Mouse (Mus musculus) kidney, postnatal 14 days (tissue): ENCODE measurements around the gene Olfr1412.

Source experiments
- DNase-seq: peaks from one replicate; pipeline ENCODE4 v3.0.0; 2022; ENCODE audit warnings: mixed read lengths

Olfr1412 gene

GRCm38 (mm10) chr1:92585479-92585878 lies at the start of gene Olfr1412:
Gene Olfr1412 (plus strand): TSS chr1:92585779.
- no peak for DNase-seq

GRCm38 (mm10) chr1:92536972-92537371 lies 48.6 kb upstream of the Olfr1412 start:
- DNase-seq, result no peak

- no peak for DNase-seq
These were observed 46.5 kb upstream of the Olfr1412 start for GRCm38 (mm10) chr1:92539071-92539470.

- no peak for DNase-seq
These were observed 39.6 kb upstream of the Olfr1412 start for GRCm38 (mm10) chr1:92545929-92546328.

GRCm38 (mm10) chr1:92571022-92571421 lies 14.6 kb upstream of the Olfr1412 start, which contains the start of gene Olfr1413:
Gene Olfr1413 (plus strand): TSS chr1:92571322.
- no peak for DNase-seq

GRCm38 (mm10) chr1:92594111-92594510 lies 8.5 kb downstream of the Olfr1412 start, which contains the start of gene Olfr1411:
Gene Olfr1411 (plus strand): TSS chr1:92594411.
- no peak for DNase-seq

- no peak for DNase-seq
These were observed 10.4 kb downstream of the Olfr1412 start for GRCm38 (mm10) chr1:92596019-92596418.

- no peak for DNase-seq
These were observed 19.9 kb downstream of the Olfr1412 start, which contains the start of gene Olfr1410 for GRCm38 (mm10) chr1:92605482-92605881. Gene Olfr1410 (plus strand): TSS chr1:92605782.

- DNase-seq, result no peak
These were observed 22.1 kb downstream of the Olfr1412 start for GRCm38 (mm10) chr1:92607711-92608110.

GRCm38 (mm10) chr1:92611008-92611407 lies 25.4 kb downstream of the Olfr1412 start:
- peak; percentile 63 for DNase-seq

GRCm38 (mm10) chr1:92613175-92613574 lies 27.6 kb downstream of the Olfr1412 start:
- DNase-seq, result no peak

GRCm38 (mm10) chr1:92614516-92614915 lies 28.9 kb downstream of the Olfr1412 start:
- DNase-seq, result peak; percentile 25

GRCm38 (mm10) chr1:92616046-92616445 lies 30.5 kb downstream of the Olfr1412 start:
- no peak for DNase-seq

GRCm38 (mm10) chr1:92617488-92617887 lies 31.9 kb downstream of the Olfr1412 start, which contains the start of gene Olfr12:
Gene Olfr12 (plus strand): TSS chr1:92617788.
- no peak for DNase-seq

GRCm38 (mm10) chr1:92618360-92618759 lies 32.8 kb downstream of the Olfr1412 start:
- DNase-seq, result peak; percentile 29

GRCm38 (mm10) chr1:92628227-92628626 lies 42.6 kb downstream of the Olfr1412 start:
- DNase-seq, result peak; percentile 22

- no peak for DNase-seq
These were observed 46.6 kb downstream of the Olfr1412 start for GRCm38 (mm10) chr1:92632196-92632595.

GRCm38 (mm10) chr1:92632948-92633347 lies 47.4 kb downstream of the Olfr1412 start:
- no peak for DNase-seq

- DNase-seq, result no peak
These were observed 48.1 kb downstream of the Olfr1412 start for GRCm38 (mm10) chr1:92633726-92634125.

GRCm38 (mm10) chr1:92634569-92634968 lies 49.0 kb downstream of the Olfr1412 start:
- no peak for DNase-seq

- no peak for DNase-seq
These were observed 49.5 kb downstream of the Olfr1412 start for GRCm38 (mm10) chr1:92634976-92635599.

- DNase-seq, result no peak
These were observed 50.4 kb downstream of the Olfr1412 start for GRCm38 (mm10) chr1:92636015-92636414.

GRCm38 (mm10) chr1:92636676-92637075 lies 51.1 kb downstream of the Olfr1412 start:
- no peak for DNase-seq

GRCm38 (mm10) chr1:92637501-92638172 lies 52.1 kb downstream of the Olfr1412 start:
- DNase-seq, result no peak
